Mouse (Mus musculus) C3H10T1/2 (cell line): ENCODE data around the gene Tex13c1. TPM values are rescaled to one million over a fixed set of nuclear protein-coding genes. Genes with fewer than 3 reads are reported as not detected.

Experiments used
- polyA plus RNA-seq, 2 experiments: library from polyadenylated mRNA; unstranded; fragments of >200 nt; fragmentation: generic; extraction: Trizol; gene quantifications; one replicate each; pipeline ENCODE4 v1.2.1; 2012; ENCODE audit warnings: missing spikeins in 2 of 2

The Tex13c1 gene
- polyA plus RNA-seq: not detected

DNA sequence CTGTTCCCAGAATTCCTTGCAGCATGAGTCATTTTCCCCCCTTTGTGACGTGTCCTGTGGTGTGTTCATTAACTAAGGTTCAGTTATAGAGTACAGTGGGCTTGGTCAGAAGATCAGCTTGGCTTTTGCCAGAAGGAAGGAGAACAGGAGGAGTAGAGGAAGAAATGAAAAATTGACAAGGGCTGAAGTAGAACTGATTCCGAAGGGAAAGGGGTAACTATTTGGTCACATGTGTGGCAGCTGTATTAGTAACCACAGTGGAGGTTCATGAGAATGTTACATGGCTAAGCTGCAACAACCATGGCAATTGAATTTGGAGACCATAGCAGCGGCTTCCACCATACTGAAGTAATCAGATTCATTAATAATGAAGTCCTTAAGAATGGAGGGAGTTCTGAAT lies at the start of gene Tex13c1:
Tex13c1 (plus strand) TSS at position 301 of the 400 bp plus-strand sequence.

Other genes with a start within 250 kb of the Tex13c1 start
- gene Tenm1, start 162.0 kb upstream of the Tex13c1 start, polyA plus RNA-seq: not detected